Mouse (Mus musculus): Measurements from ENCODE around the gene Eepd1.

Eepd1 gene

DNA sequence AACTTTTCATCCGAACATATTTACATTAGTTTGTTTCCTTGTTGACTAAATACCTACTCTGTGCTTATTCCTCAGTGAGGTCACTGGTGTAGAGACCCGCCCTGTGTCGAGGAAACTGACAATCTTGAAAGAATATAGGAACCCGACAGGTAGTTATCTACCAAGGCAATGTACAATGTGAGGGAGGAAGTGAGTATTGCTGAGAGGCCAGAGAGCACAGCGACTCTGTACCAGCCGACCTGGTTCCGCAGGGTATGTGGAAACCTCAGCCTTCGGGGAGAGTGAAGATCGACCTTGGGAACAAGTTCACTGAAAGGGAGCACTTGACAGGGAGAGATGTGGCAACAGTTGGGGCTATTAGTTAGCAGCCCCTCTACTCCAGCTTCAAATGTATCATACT is 7.2 kb downstream of the Eepd1 start:
- no peak for DNase-seq (ENCODE audit: extremely low read depth, low read depth, low spot score)

DNA sequence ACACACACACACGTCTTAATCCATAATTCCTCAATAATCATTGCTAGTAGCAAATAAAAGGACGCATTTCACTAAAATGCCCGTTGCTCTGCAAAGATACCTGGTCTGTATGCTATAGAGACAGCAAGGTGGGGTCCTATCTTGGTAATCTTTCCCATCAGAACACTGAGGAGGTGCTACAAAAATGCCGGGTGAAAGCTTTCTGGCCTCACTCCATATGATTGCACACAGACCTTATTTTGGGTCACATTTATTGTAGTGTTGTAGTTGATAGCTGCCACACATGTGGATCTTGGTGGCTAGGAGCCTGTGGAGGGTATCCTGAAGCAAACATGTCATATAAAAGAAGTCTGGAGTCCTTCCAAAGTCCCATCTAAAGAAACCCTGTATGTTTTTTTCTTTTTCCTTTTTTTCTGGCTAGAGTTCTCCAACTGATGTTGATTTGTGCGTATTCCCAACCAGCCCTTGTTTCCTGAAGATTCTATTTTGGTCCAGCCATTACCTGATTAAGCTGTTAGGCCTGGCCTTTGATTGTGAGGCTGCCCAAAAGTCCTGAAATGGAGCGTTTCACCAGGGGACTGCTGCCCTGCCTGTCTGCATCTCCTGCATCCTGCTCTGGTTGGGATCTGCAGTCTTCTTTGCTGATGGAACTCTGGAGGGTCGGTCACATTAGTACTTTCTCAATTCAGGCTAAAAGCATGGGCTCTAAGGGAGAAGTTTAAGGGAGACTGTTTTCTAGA is 8.0 kb downstream of the Eepd1 start:
- DNase-seq (ENCODE audit: extremely low read depth, low read depth, low spot score) = no peak

DNA sequence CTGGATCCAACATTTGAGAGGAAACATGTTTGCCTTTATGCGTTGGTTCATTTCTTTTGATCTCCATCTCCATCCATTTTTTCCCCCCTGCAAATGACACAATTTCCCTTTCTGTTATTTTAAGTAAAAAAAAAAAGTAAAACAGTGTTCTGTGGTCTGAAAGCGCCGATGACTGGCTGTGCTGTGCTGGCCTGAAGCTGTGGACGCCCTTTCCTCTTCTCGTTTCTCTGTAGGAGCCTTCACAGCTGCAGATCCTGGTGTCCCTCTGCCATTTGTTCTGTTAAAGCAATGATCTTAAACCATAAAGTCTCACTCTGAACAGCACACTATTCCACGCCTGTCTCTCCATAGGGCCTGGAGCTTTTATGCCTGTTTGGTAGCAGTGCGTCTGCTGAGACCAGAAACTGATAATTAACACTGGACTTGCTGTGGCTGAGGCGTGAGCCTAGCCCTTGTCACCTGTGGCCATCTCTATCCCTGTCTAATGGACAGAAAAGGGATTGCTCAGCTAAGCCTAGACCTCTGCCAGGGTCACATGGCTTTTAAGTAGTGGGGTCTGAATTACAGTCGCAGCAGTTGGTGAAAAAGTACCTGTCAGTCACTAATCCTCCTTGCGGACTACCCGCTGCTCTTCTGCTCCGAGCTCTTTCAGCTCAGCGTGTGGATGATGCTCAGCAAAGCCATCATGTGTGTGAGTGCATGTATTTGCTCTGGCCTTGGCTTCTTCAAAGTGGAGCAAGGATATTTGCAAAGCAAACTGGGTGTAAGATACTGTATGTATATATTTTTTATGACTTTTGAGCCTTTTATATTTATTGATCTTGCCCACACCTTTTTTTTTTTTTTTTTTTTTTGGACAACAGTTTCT is 9.2 kb downstream of the Eepd1 start:
- no peak for DNase-seq (ENCODE audit: extremely low read depth, low read depth, low spot score)

DNA sequence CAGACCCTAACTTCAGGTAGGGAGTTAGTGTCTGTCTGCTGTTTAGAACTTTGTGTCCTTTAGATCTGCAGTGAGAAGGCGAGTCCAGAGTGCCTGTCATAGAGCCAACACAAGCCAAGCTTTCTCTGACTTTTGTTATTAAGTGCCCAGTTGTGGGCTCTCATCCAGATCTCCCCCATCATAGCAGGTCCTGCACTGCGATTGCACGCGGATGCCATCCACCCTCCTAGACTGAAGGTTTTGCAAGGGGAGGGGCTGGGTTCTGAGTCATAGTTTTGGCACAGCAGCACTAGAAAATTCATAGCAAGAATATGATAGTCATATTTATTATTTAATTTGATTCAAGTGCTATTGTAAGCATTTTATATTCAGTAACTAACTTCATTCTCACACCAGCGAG is 12.6 kb downstream of the Eepd1 start:
- DNase-seq (ENCODE audit: extremely low read depth, low read depth, low spot score) = no peak

DNA sequence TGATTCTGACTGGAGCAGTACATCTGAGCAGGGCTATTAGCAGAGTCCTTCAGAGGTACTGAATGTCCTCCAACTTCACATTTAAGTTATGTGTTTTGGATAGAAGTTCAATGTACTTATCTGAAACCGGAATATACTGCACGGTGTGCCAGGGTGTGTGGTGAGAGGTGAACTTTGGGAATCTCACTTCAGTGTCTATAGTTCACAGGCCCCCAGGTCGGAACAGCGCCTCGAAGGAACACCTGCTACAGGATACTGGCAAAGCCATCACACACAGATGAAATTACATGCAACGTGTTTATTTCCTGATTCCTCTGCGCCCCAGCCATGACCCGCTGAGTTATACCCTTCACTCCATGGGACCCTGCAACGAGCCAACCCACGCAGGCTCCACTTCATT is 14.3 kb downstream of the Eepd1 start:
- no peak for DNase-seq (ENCODE audit: extremely low read depth, low read depth, low spot score)

DNA sequence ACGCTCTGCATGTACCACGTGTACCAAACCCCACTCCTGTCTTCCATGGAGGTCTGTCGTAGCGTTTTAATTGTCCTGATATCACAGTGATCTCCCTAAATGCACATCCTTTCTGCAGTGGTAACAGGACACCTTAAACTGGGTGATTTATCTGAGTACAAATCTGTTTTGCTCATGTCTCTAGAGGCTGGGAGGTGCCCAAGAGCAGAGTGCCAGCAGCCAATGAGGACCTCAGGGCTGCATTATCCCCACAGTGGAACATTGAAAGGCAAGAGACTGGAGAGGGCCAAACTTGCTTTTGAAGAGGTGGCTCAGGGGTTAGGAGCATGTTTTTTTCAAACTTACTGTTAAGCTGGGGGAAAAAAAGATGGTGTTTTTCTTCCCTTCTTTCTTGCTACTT is 14.8 kb downstream of the Eepd1 start:
- DNase-seq (ENCODE audit: extremely low read depth, low read depth, low spot score) = no peak

DNA sequence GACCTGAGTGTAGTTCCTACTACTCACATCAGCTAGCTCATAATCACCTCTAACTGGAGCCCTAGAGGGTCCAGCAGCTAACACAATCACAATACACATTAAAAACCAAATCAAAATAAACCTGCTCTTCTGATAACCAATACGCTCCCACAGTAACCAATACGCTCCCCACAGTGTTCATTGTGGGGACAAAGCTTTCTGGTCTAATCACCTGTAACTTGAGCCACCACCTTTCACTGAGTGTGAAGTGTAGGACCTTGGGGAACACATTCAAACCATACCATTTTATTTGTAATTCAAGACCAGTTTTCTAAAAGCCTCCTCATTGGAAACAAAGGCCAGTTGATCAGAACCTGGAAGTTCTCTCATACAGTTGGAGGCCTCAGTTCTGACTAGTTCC is 15.4 kb downstream of the Eepd1 start:
- DNase-seq (ENCODE audit: extremely low read depth, low read depth, low spot score) = no peak

DNA sequence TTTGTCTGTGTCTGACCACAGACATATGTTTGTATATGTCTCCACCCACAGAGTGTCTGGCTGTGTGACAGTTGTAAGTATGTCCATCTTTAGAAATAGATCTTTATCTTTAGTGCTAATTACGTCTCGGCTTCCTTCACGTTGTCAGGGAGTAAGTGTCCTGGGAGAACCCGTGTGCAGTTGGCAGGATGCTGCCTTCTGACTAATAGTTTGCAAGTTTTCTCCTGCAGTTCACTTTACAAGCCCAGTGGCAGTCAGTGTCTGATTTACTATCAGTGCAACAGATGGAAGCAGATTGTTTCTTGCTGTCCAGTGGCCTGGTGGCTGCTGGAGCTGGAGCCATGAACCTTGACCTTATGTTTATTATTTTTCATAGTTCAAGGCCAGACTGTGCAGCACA is 17.4 kb downstream of the Eepd1 start:
- no peak for DNase-seq (ENCODE audit: extremely low read depth, low read depth, low spot score)

DNA sequence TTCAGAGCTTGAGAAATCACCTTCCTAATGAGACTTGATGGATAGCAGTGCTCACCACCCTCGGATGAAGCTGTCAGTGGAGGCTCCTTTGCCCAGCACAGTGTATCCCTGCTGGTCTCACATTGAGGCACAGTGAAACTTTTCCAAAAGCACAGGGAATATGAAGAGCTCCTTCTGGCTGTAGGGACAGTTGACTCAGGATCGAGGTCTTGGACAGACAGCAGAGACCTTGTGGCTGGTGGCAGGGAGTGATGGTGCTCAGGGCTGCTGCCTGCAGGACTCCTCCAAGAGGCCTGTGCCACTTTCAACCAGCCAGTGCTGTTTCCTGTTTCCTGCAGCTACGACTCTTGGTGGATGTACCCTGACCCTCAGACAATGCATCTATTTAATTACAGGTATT is 18.0 kb downstream of the Eepd1 start:
- no peak for DNase-seq (ENCODE audit: extremely low read depth, low read depth, low spot score)

DNA sequence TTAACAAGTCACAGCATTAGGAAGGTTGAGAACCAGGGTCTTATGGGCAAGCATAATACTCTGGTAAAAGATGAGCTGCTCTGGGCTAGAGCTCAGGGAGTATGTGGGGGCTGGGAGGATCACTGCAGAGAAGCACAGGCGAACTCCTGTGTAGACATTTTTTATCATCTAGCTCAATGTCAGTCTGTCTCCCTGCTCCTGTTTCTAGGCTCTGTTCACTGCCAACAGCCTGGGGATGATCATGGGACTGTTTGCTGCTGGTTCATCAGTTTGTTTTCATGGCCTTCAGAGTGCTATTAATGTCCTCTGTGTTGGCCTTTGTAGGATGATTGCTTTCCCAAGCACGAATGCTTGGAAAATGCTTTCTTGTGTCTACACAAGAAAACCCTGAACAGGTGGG is 18.7 kb downstream of the Eepd1 start:
- no peak for DNase-seq (ENCODE audit: extremely low read depth, low read depth, low spot score)

DNA sequence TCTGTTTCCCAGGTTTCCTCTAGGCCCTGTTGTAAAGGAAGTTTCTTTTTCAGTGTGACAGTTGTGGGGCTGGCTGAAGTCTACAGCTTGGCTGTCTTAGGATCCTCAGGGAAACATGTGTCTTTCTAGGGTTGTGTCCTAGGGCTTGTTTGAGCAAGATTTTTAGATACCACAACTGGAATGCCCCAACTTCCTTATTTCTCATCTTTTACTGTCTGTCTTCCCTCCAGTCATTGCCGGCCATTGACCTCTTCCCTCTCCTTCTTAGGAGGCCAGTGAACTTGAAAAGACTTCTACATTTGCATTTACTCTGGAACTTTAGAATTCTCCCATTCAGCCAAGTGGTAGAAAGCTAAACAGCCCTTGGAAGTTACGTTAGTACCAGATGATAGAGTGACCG is 27.5 kb downstream of the Eepd1 start:
- no peak for DNase-seq (ENCODE audit: extremely low read depth, low read depth, low spot score)

DNA sequence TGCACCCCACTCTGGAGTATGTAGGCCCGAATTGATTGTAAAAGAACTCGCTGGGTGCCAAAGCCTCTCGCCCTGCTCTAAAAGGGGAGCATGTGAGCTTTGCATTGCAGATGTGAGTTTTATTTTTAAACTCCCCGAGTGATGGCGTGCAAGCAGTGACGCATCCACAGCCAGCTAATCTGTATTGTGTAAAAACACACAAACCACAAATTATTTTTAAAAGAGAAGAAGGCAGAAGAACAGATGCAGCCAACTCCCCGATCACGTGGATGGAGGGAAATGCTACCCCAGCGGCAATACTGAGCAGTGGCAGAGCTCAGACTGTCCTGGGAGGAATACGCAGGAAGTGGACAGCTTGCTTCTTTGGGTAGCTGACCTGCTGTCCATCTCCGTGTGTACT is 29.2 kb downstream of the Eepd1 start:
- DNase-seq (ENCODE audit: extremely low read depth, low read depth, low spot score) = no peak

DNA sequence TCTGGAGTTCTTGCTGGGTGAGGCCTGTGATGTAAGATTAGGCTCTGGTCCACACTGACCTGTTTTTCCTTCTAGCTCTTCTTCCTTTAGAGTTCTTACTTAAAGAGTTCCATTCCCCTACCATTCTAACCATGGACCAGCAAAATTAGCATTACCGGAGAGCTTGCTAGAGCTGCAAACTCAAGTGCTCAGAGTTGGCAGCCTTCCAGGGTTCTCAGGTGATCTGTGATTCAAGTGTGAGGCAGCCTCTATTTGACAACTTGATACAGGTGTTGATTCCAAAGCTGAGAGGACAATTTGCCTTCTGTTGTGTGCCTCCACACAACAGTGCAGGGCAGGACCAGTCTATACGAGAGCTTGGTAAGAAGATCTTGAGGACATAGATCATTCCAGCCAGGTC is 31.7 kb downstream of the Eepd1 start:
- no peak for DNase-seq (ENCODE audit: extremely low read depth, low read depth, low spot score)

DNA sequence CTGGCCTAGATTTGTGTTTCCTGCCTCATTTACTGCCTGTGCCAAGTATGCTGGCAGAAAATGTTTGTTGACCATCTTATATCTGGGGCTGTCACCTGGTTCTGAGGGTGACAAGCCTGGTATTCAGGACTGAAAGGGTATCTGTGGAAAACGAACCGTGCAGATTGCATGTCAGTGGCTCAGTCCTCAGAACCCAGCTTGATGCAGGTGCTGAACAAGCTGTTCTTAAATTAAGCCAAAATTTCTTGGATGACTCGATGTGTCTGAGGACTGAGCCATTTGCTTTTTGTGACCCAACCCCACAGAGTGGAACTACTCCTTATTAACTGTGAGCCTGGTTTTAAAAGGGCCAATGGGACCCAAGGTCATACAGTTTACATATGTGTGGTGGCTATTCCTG is 32.2 kb downstream of the Eepd1 start:
- DNase-seq (ENCODE audit: extremely low read depth, low read depth, low spot score) = no peak

DNA sequence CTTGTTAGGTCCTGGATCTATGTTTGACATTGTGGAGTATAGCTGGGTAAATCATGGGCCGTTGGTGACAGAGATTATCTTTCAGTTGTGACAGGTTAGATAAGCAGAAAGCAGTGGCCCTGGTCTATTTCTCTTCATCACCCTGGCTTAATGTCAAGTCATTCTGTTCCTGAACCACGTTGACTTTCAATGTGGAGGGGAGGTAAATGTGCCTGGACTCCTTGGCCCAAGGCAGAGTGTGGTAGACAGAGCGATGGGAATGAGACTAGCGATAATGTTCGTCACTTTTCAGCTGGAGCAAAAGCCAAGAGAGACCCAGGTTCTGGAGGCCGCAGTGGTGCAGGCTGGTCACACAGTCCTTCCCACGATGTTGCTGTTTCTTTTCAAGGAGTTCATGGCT is 35.3 kb downstream of the Eepd1 start:
- DNase-seq (ENCODE audit: extremely low read depth, low read depth, low spot score) = no peak

DNA sequence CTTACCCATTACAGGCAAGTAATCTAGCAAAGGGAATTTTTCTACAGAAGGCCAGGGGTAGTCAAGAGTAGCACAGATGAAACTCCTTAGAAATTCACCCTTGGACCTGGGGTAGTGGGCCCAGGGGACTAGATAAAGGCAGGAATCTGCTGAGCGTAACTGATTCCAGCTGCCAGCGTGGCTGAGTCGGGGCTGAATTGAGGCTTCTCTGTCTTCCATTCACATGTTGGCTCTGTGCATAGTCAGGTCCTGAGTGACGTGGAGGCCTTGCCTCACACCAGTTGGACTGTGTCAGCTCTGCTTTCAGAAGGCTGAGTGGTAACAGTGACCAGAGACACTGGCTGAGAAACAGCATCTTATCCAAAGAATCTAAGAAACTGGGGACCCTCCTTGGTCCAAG is 36.6 kb downstream of the Eepd1 start:
- DNase-seq (ENCODE audit: extremely low read depth, low read depth, low spot score) = no peak

DNA sequence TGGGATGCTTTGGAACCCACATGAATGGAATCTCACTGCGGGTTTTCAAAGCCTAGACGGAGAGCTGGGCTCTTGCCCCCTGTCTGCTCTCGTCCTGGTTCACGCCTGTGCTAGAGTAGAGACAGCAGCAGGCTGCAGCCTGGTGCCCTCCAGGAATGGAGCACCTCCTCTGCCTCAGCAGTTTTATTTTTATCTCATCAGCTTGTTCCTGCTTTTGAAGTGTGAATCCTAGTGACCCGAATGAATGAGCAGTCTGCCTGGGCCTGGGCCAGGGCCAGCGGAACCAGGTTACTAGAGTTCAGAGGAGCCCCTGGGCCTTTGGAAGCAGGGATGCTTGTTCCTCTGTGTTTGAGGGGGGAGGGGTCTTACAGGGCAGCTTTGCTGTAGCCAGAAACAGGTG is 37.8 kb downstream of the Eepd1 start:
- no peak for DNase-seq (ENCODE audit: extremely low read depth, low read depth, low spot score)

DNA sequence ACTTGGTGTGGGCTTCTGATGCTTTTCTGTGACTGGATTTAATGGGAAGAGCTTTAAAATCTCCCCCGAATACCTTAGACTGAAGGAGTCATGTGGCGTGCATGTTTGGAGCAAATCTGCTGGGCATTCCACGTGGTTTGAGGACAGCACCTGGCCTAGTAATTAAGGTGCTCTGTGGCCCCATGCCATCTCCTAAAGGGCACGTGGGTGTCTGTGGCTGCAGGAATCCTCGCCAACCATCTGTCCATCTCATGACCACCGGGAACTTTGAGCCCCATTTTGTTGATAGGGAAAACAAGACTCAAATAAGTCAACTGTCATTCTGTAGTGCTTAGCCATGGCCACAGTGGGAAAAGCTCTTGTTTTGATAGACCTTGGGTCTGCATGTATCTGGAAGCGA is 39.5 kb downstream of the Eepd1 start:
- no peak for DNase-seq (ENCODE audit: extremely low read depth, low read depth, low spot score)

DNA sequence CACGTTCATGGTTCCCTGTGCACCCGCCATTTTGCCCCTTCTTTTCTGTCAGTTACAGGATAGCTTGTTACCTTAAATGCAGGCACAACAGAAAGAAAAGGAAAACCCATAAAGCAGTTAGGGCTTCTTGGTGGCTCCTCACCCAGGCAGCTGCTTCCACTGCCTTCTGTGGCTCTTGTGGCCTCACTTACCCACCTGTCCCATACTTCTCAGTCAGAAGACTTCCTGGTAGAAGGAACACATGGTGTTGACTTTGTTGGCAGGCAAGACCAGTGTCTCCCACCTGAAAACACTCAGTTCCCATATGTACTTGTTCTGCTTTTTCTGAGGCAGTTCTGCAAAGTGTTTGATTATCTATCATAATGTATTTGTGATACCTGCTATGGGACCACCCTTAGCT is 40.5 kb downstream of the Eepd1 start:
- DNase-seq (ENCODE audit: extremely low read depth, low read depth, low spot score) = no peak

DNA sequence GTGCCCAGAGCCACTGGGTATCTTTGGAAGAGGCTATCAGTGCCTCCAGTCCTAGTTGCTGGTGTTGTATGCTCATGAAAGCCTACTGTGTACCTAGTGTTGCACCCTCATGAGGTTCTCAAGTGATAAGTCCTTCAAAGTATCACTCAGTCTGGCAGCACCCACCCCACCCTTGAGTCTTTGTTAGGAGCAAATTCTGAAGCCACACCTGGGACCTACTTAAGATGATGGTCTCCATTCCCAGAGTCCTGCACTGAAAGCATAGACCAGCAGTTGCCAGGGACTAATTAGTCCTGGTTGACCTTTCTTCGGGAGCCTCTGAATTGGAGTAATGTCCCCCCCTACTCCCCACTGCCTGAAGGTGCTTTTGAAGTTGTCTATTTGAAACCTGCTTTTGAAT is 45.2 kb downstream of the Eepd1 start:
- DNase-seq (ENCODE audit: extremely low read depth, low read depth, low spot score) = no peak

DNA sequence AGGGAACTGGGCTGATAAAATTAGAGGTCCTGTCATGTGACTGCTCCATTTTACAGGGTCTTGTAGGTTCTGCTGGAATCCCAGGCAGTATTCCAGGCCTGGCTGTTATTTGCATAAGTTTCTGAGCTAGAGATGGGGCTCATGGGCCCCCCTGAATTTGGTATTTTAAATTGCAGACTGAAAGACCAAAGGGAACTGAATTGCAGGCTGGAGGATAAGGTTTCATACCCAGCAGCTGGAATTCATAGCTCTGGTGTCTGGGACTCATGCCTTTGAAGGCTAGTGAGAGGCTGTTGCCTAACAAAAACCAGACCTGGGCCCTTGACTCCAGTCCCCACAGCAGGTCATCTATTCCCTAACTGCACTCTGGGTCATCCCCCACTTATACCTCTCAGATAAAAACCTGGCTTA is 45.6 kb downstream of the Eepd1 start:
- DNase-seq (ENCODE audit: extremely low read depth, low read depth, low spot score) = no peak

DNA sequence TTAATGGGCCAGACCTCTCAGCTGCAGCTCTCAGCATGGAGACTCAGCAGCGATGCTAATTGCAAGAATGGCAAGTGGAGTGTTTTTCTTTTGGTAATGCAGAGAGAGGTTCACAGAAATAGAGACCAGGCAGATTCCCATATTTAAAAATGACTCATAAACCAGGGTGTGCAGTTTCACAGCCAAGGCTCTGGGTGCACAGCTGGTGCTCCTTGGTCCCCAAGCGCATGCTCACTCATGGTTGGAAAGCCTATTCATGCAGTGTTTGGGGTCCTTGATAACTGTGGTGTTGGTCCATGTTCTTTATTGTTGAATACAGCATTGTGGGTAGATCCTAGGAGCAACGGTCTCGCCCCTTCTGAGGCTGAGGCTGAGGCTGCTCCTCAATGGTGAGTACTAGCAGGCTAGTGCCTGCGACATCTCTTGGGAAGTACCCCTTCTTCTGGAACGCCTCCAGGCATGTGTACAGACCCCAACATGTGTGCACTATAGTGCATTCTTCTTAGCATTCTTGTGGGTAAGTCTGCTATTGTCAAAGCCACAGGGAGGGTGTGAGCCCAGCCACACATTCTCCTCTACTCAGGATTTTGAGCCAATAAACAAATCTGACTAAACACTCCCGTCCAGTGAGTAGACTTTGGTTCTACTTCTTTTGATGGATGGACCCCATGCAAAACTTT is 46.2 kb downstream of the Eepd1 start:
- DNase-seq (ENCODE audit: extremely low read depth, low read depth, low spot score) = no peak

Data from fat pad, adult 2 months (tissue).